Mouse (Mus musculus) lung, adult 10 weeks (tissue): ENCODE results near the gene Foxl2. TPM values are rescaled to one million over a fixed set of nuclear protein-coding genes. Genes with fewer than 3 reads are reported as not detected.

Experiments used
- polyA plus RNA-seq: library from polyadenylated mRNA; stranded (reverse); fragments of 350-450 nt; fragmentation: Illumina TruSeq; extraction: RNeasy Lipid Tissue Mini Kit (QIAGEN cat#74804); gene quantifications from one replicate; pipeline ENCODE4 v1.2.3, GENCODE M21; 2014; ENCODE audit warnings: low read depth, low replicate concordance; ENCODE audit not compliant: insufficient read depth

The Foxl2 gene
- polyA plus RNA-seq: not detected

GRCm38 (mm10) chr9:98955103-98955715 lies at the start of gene Foxl2:
Gene Foxl2 (plus strand): TSS chr9:98955288.

GRCm38 (mm10) chr9:98985800-98986475 lies 30.9 kb downstream of the Foxl2 start, which contains the start of gene Faim:
Gene Faim (plus strand): TSS chr9:98986373.

Other genes with a start within 250 kb of the Foxl2 start
- gene Prr23a1, start 112.8 kb upstream of the Foxl2 start, polyA plus RNA-seq: not detected
- not detected for gene Prr23a2, start 98.8 kb upstream of the Foxl2 start, polyA plus RNA-seq
- not detected for gene Prr23a3, start 90.5 kb upstream of the Foxl2 start, polyA plus RNA-seq
- gene 7420426K07Rik, start 52.2 kb upstream of the Foxl2 start, polyA plus RNA-seq: not detected
- 21.7 TPM for gene Faim, start 31.1 kb downstream of the Foxl2 start, polyA plus RNA-seq
- not detected for gene Gm1123, start 80.4 kb downstream of the Foxl2 start, polyA plus RNA-seq
- gene Pik3cb, start 185.3 kb downstream of the Foxl2 start, polyA plus RNA-seq: 6.8 TPM